Mouse (Mus musculus) bone marrow, adult 2 months (tissue): Measurements from ENCODE around the gene Wdr5. TPM values are rescaled to one million over a fixed set of nuclear protein-coding genes. Genes with fewer than 3 reads are reported as not detected.

ENCODE experiments used
- H3K27ac ChIP-seq: fragments of 200-500 bp; 2 replicates; pipeline ENCODE4 v1.5.1; 2012; ENCODE audit warnings: low read depth, mild to moderate bottlenecking, control low read depth, inconsistent platforms, low read length; ENCODE audit not compliant: control insufficient read depth, poor library complexity, insufficient read depth
- H3K4me1 ChIP-seq: fragments of 200-500 bp; 2 replicates; pipeline ENCODE4 v1.6.1; 2011; ENCODE audit warnings: low read length; ENCODE audit not compliant: control insufficient read depth, insufficient read depth
- H3K4me3 ChIP-seq: fragments of 200-500 bp; replicated peaks from 2 replicates; pipeline ENCODE3; 2011; ENCODE audit warnings: mild to moderate bottlenecking, low read depth, low read length, control low read depth; ENCODE audit not compliant: control insufficient read depth
- CTCF ChIP-seq: fragments of 200-500 bp; IDR thresholded peaks from 2 replicates; pipeline ENCODE4 v1.5.1; 2011; ENCODE audit warnings: low read length, control low read depth; ENCODE audit not compliant: control insufficient read depth, insufficient read depth
- POLR2A ChIP-seq: fragments of 200-500 bp; IDR thresholded peaks from 2 replicates; pipeline ENCODE4 v1.6.1; 2011; ENCODE audit warnings: low read depth, mild to moderate bottlenecking, control low read depth, low read length, borderline replicate concordance; ENCODE audit not compliant: control insufficient read depth
- WGBS: fragments of 180-500 bp; shearing (Covaris S2); methylation state at CpG from one replicate; pipeline ENCODE4 v1.1.7; 2018; 5-methylcytosine and 5-hydroxymethylcytosine counted together
- polyA plus RNA-seq: library from polyadenylated mRNA; stranded (reverse); fragments of >200 nt; gene quantifications from 2 replicates; pipeline ENCODE4 v1.2.4, GENCODE M21; 2011; ENCODE audit warnings: low replicate concordance; ENCODE audit not compliant: missing spikeins, insufficient read depth, insufficient read length

The Wdr5 gene
- polyA plus RNA-seq, 1 experiment = 41.6 TPM

GRCm38 (mm10) chr2:27475495-27476302, 39.3 kb upstream of the Wdr5 start:
- under 1% methylated on average over 96 of the region's 96 CpGs for WGBS
- TF ChIP-seq CTCF (no peak), POLR2A (peak; percentile 79; the same call in 1 of the 2 replicates)
- Histone ChIP-seq H3K4me3 (peak overlapping the region; percentile 91), H3K4me1 (peaks cover 15% of the 10 kb centered on the region; the same call in 1 of the 2 replicates), H3K27ac (peak overlapping the region; percentile 96)

GRCm38 (mm10) chr2:27476303-27477192, 38.4 kb upstream of the Wdr5 start:
- peak overlapping the region; percentile 85 for H3K4me3 ChIP-seq
- WGBS = 28% methylated on average over 11 of the region's 11 CpGs
- H3K4me1 ChIP-seq = peaks cover 7% of the 10 kb centered on the region; the same call in 1 of the 2 replicates
- no peak for TF ChIP-seq POLR2A
- TF ChIP-seq CTCF = no peak
- peak overlapping the region; percentile 96 for H3K27ac ChIP-seq

GRCm38 (mm10) chr2:27479821-27480220, 35.1 kb upstream of the Wdr5 start:
- TF ChIP-seq POLR2A (no peak), CTCF (no peak)
- no peak overlapping the region for H3K27ac ChIP-seq
- whole genome bisulfite sequencing = 47% methylated on average over 4 of the region's 4 CpGs
- no peak overlapping the region for H3K4me3 ChIP-seq
- peaks cover 1% of the 10 kb centered on the region; the same call in 1 of the 2 replicates for H3K4me1 ChIP-seq

- H3K4me1 ChIP-seq = peaks cover 1% of the 10 kb centered on the region; the same call in 1 of the 2 replicates
- no peak overlapping the region for H3K4me3 ChIP-seq
- no peak overlapping the region for H3K27ac ChIP-seq
- 38% methylated on average over 4 of the region's 4 CpGs for WGBS
- TF ChIP-seq POLR2A = no peak
- peak; percentile 29; the same call in 1 of the 2 replicates for TF ChIP-seq CTCF
Observed at GRCm38 (mm10) chr2:27480367-27480766, 34.6 kb upstream of the Wdr5 start.

GRCm38 (mm10) chr2:27482265-27482861, 32.6 kb upstream of the Wdr5 start:
- Histone ChIP-seq H3K4me3 (no peak overlapping the region), H3K4me1 (peaks cover 3% of the 10 kb centered on the region), H3K27ac (no peak overlapping the region)
- WGBS = 25% methylated on average over 7 of the region's 7 CpGs
- no peak for TF ChIP-seq CTCF
- TF ChIP-seq POLR2A = no peak

GRCm38 (mm10) chr2:27486725-27487124, 28.2 kb upstream of the Wdr5 start:
- H3K4me3 ChIP-seq = no peak overlapping the region
- peak overlapping the region; percentile 96 for H3K27ac ChIP-seq
- TF ChIP-seq CTCF = no peak
- TF ChIP-seq POLR2A = no peak
- WGBS = 34% methylated on average over 4 of the region's 4 CpGs
- peaks cover 2% of the 10 kb centered on the region for H3K4me1 ChIP-seq

- 34% methylated on average over 3 of the region's 4 CpGs for WGBS
- TF ChIP-seq CTCF = no peak
- no peak for TF ChIP-seq POLR2A
- peak overlapping the region; percentile 96 for H3K27ac ChIP-seq
- H3K4me3 ChIP-seq = no peak overlapping the region
- H3K4me1 ChIP-seq = peaks cover 2% of the 10 kb centered on the region
Observed at GRCm38 (mm10) chr2:27487336-27488049, 27.5 kb upstream of the Wdr5 start.
